Mouse (Mus musculus): ENCODE measurements around the gene Ccdc8. TPM values are rescaled to one million over a fixed set of nuclear protein-coding genes. Genes with fewer than 3 reads are reported as not detected.
A peak's percentile ranks its signal among the peaks of the same experiment; 100 is the strongest.

Gene Ccdc8
- total and polyA plus RNA-seq, 2 experiments from 2014 or later, result 11.7 to 31.2 TPM

- peaks cover 21% of the 10 kb centered on the region; the same call in 1 of the 2 replicates for H3K4me1 ChIP-seq (ENCODE audit: control insufficient read depth, insufficient read depth)
Observed at GRCm38 (mm10) chr7:16978593-16978992, 13.9 kb upstream of the Ccdc8 start.

GRCm38 (mm10) chr7:16980348-16980747 lies 12.2 kb upstream of the Ccdc8 start:
- Histone ChIP-seq H3K27me3 (ENCODE audit: control insufficient read depth, insufficient read depth, low read length) (no peaks in the 10 kb centered on the region), H3K4me3 (ENCODE audit: low read depth, low read length) (peak overlapping the region; percentile 28), H3K4me1 (ENCODE audit: control insufficient read depth, insufficient read depth) (peaks cover 12% of the 10 kb centered on the region; the same call in 1 of the 2 replicates), H3K9ac (replicated peaks; ENCODE audit: low read depth, low read length) (0 out of 2 replicates have a peak overlapping the region, but pooled peaks have one; percentile 42), H3K27ac (ENCODE audit: low read depth) (peak overlapping the region; percentile 82), H3K36me3 (replicated peaks; ENCODE audit: control insufficient read depth, insufficient read depth, low read length) (no peaks in the 10 kb centered on the region), H3K9me3 (replicated peaks; ENCODE audit: control insufficient read depth, low read length) (no peaks in the 10 kb centered on the region), H3K4me2 (ENCODE audit: low read depth, low read length) (peak overlapping the region; percentile 65)
- DNase-seq (ENCODE audit: low spot score), result peak; percentile 53
- TF ChIP-seq CTCF (IDR thresholded peaks at IDR 0.05; ENCODE audit: low read depth), result no peak
- no peak for TF ChIP-seq EP300 (IDR thresholded peaks at IDR 0.05; ENCODE audit: low read depth)
- under 1% methylated on average over 12 of the region's 12 CpGs for whole genome bisulfite sequencing
- ATAC-seq (ENCODE audit: insufficient read depth, low read depth), result peak; percentile 57

More at GRCm38 (mm10) chr7:16978593-16978992, 13.9 kb upstream of the Ccdc8 start:
- Histone ChIP-seq H3K4me3 (ENCODE audit: low read depth, low read length) (no peak overlapping the region), H3K36me3 (replicated peaks; ENCODE audit: control insufficient read depth, insufficient read depth, low read length) (no peaks in the 10 kb centered on the region), H3K27me3 (ENCODE audit: control insufficient read depth, insufficient read depth, low read length) (no peaks in the 10 kb centered on the region), H3K9ac (replicated peaks; ENCODE audit: low read depth, low read length) (no peak overlapping the region), H3K4me2 (ENCODE audit: low read depth, low read length) (no peak overlapping the region), H3K27ac (ENCODE audit: low read depth) (no peak overlapping the region), H3K9me3 (replicated peaks; ENCODE audit: control insufficient read depth, low read length) (no peaks in the 10 kb centered on the region)
- ATAC-seq (ENCODE audit: insufficient read depth, low read depth) (no peak), DNase-seq (ENCODE audit: low spot score) (no peak)
- WGBS, result 83% methylated on average over 3 of the region's 3 CpGs
- TF ChIP-seq CTCF (IDR thresholded peaks at IDR 0.05; ENCODE audit: low read depth) (no peak), EP300 (IDR thresholded peaks at IDR 0.05; ENCODE audit: low read depth) (no peak)

GRCm38 (mm10) chr7:16982859-16983568 lies 9.5 kb upstream of the Ccdc8 start, which contains the start of gene Gm42372:
Gene Gm42372 (plus strand): TSS chr7:16983086.
- 40% methylated on average over 26 of the region's 26 CpGs for WGBS
- Histone ChIP-seq H3K27me3 (ENCODE audit: control insufficient read depth, insufficient read depth, low read length) (no peaks in the 10 kb centered on the region), H3K4me1 (ENCODE audit: control insufficient read depth, insufficient read depth) (peaks cover 23% of the 10 kb centered on the region), H3K4me3 (ENCODE audit: low read depth, low read length) (no peak within 1 kb of the TSS), H3K9ac (replicated peaks; ENCODE audit: low read depth, low read length) (no peak within 1 kb of the TSS), H3K4me2 (ENCODE audit: low read depth, low read length) (no peak within 1 kb of the TSS), H3K9me3 (replicated peaks; ENCODE audit: control insufficient read depth, low read length) (no peaks in the 10 kb centered on the region), H3K27ac (ENCODE audit: low read depth) (no peak within 1 kb of the TSS), H3K36me3 (replicated peaks; ENCODE audit: control insufficient read depth, insufficient read depth, low read length) (no peaks in the 10 kb centered on the region)
- no peak for TF ChIP-seq EP300 (IDR thresholded peaks at IDR 0.05; ENCODE audit: low read depth)
- DNase-seq (ENCODE audit: low spot score), result no peak
- ATAC-seq (ENCODE audit: insufficient read depth, low read depth), result no peak

- Histone ChIP-seq H3K27me3 (ENCODE audit: control insufficient read depth, insufficient read depth, low read length) (no peaks in the 10 kb centered on the region), H3K36me3 (replicated peaks; ENCODE audit: control insufficient read depth, insufficient read depth, low read length) (no peaks in the 10 kb centered on the region), H3K4me1 (ENCODE audit: control insufficient read depth, insufficient read depth) (peaks cover 37% of the 10 kb centered on the region), H3K27ac (ENCODE audit: low read depth) (0 out of 2 replicates have a peak overlapping the region, but pooled peaks have one; percentile 8), H3K4me2 (ENCODE audit: low read depth, low read length) (no peak overlapping the region), H3K9me3 (replicated peaks; ENCODE audit: control insufficient read depth, low read length) (no peaks in the 10 kb centered on the region), H3K9ac (replicated peaks; ENCODE audit: low read depth, low read length) (no peak overlapping the region), H3K4me3 (ENCODE audit: low read depth, low read length) (no peak overlapping the region)
- TF ChIP-seq CTCF (IDR thresholded peaks at IDR 0.05; ENCODE audit: low read depth) (no peak), EP300 (IDR thresholded peaks at IDR 0.05; ENCODE audit: low read depth) (no peak)
- ATAC-seq (ENCODE audit: insufficient read depth, low read depth), result no peak
- DNase-seq (ENCODE audit: low spot score), result no peak
- 30% methylated on average over 7 of the region's 7 CpGs for WGBS
Observed at GRCm38 (mm10) chr7:16987541-16988149, 4.9 kb upstream of the Ccdc8 start.

GRCm38 (mm10) chr7:16988405-16988804 lies 4.1 kb upstream of the Ccdc8 start:
- 32% methylated on average over 3 of the region's 3 CpGs for WGBS
- Histone ChIP-seq H3K27me3 (ENCODE audit: control insufficient read depth, insufficient read depth, low read length) (no peaks in the 10 kb centered on the region), H3K9ac (replicated peaks; ENCODE audit: low read depth, low read length) (no peak overlapping the region), H3K4me1 (ENCODE audit: control insufficient read depth, insufficient read depth) (peaks cover 39% of the 10 kb centered on the region), H3K36me3 (replicated peaks; ENCODE audit: control insufficient read depth, insufficient read depth, low read length) (no peaks in the 10 kb centered on the region), H3K9me3 (replicated peaks; ENCODE audit: control insufficient read depth, low read length) (no peaks in the 10 kb centered on the region), H3K4me3 (ENCODE audit: low read depth, low read length) (no peak overlapping the region), H3K4me2 (ENCODE audit: low read depth, low read length) (no peak overlapping the region), H3K27ac (ENCODE audit: low read depth) (no peak overlapping the region; the same call in 1 of the 2 replicates)
- ATAC-seq (ENCODE audit: insufficient read depth, low read depth) (no peak), DNase-seq (ENCODE audit: low spot score) (no peak)
- TF ChIP-seq EP300 (IDR thresholded peaks at IDR 0.05; ENCODE audit: low read depth), result no peak
- TF ChIP-seq CTCF (IDR thresholded peaks at IDR 0.05; ENCODE audit: low read depth), result no peak

Measured in heart, postnatal 0 days (tissue).